Mouse (Mus musculus): ENCODE data around the gene Epb41.
A peak's percentile ranks its signal among the peaks of the same experiment; 100 is the strongest.

Gene Epb41

GRCm38 (mm10) chr4:132008191-132008590, 66.9 kb downstream of the Epb41 start:
- no peak for DNase-seq (ENCODE audit: low read depth)

- no peak for DNase-seq (ENCODE audit: low read depth)
Measured at GRCm38 (mm10) chr4:132007123-132007522, 68.0 kb downstream of the Epb41 start.

GRCm38 (mm10) chr4:131998641-131999040, 76.5 kb downstream of the Epb41 start:
- DNase-seq (ENCODE audit: low read depth), result no peak

DNA sequence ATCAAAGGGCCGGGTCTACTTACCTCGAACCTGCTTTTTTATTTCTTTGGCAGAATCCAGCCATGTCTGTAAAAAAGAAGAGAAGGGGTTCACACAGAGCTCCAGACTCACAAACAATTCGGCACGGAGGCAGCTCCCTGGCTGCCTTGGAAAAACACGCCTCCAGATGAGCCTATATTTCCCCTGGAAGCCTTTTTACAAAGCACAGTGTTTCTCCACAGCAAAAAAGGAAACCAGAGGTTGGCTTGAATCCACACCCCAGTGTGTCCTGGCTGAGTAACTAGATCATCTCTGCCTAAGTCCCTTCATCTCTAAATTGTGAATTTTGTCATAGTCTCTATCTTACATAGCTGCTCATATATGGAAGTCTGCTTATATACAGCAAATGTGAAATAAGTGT, 77.6 kb downstream of the Epb41 start:
- DNase-seq (ENCODE audit: low read depth), result peak; percentile 2

DNA sequence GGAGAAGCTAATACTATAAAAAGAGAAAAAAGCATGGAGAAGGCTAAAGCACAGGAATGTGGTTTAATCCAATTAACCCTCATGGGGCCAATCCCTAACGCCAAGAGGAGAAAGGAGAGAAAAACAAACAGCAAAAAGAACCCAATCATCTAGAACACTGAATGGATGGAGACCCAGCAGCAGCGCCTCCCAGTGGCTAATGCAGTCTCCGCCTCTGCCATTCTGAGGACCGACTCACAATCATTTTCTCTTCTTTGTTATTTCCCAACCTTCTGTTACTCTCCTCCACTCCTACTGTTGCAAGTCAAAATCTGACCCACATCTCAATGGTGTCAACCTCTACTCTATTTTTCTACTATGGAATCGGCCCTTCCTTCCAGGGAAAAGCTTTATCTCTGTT, 78.1 kb downstream of the Epb41 start:
- DNase-seq (ENCODE audit: low read depth), result no peak

- DNase-seq (ENCODE audit: low read depth), result no peak
Measured at GRCm38 (mm10) chr4:131993792-131994191, 81.3 kb downstream of the Epb41 start.

DNA sequence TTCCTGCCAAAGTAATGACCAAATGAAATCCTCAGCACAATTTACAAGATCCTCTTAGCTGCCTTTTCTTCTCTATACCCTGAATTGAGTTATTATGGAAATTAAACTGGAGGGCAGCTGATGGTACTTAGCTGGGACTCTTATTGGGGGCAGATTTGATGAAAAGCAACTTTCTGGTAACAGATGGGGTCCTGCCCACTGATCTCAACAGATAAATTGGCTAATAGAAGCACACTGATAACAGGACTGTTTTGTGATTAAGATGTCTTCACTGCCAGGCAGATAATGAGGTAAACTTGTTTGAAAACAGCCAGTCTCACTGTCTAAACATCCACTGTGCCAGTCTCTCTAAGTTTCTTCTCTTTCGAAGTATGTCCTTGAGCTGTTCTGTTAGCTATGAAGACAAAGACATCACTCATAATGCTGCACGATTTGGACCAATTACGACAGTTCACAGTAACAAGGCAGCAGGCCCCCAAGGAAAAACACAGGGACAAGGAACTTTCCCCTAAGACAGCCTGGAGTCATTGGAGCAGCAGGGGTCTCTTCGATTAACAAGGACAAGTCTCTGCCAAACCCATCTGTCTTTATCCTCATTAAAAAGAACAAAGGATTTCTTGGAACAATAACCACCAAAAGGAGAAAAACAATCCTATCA, 92.1 kb downstream of the Epb41 start:
- DNase-seq (ENCODE audit: low read depth), result no peak

- DNase-seq (ENCODE audit: low read depth), result no peak
Measured at GRCm38 (mm10) chr4:131981755-131982154, 93.4 kb downstream of the Epb41 start.

DNA sequence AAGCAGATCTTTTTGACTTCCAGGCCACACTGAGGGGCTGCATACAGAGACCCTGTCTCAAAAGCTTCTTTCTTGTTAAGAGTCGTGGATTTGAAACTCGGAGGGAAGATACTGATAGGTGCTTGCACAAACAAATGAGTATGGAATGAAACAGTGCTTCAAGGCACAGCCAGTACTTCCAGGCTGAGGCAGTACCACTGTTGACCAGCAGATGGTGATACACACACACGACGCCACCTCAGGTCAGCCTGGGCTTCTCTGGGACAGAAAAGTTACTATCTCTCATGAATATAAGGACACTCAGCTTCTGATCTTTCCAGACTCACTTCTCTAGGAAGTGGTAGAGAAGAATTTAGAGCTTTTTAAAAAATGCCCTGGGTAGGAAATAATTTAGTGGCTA, 97.9 kb downstream of the Epb41 start:
- DNase-seq (ENCODE audit: low read depth), result peak; percentile 84

DNA sequence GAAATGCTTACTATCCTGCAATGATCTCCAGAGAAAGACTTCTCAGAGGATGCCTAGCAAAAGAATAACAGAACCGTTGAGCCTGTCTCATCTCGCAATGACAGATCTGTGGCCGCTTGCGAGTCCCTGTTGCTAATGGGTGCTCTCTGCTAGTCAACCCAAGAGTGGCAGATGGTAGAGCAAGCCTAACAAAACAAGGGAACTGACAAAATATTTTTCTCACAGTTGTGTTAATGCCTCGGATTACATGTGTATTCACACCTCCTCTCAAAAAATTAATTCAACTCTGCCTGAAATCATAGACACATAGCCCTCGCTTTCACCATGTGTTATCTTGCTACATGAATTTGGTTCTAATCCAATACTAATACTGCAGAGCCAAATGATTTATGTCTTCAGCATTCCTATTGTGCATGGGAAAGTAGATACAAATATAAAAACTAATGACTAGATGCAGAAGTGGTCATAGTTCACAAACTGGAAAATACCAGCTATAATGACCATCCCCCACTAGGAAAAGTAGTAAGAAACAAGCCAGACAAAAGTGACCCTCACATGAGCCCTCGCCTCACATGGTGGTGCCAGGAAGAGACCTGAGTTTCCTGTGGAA, 104.8 kb downstream of the Epb41 start:
- DNase-seq (ENCODE audit: low read depth), result no peak

GRCm38 (mm10) chr4:131968873-131969272, 106.2 kb downstream of the Epb41 start:
- peak; percentile 28 for DNase-seq (ENCODE audit: low read depth)

DNA sequence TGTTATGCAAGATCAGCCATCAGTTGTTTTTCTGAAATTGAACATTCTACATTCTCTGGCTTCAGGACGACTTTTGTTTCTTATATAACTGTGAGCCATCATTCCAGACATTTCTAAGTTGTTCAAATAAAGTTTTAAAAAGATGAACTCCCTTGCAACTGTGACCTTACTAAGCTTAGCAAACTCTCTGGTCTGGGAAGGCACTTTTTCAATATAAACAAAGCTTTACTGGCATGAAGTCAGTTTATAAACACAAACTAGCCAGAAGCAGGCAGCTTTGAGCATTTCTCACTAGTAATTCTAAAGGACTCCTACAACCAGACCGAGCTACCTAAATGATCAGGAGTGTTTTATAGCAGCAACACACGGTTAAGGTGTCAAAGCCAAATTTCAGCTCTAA, 118.0 kb downstream of the Epb41 start:
- no peak for DNase-seq (ENCODE audit: low read depth)

GRCm38 (mm10) chr4:131950657-131951056, 124.5 kb downstream of the Epb41 start:
- DNase-seq (ENCODE audit: low read depth), result no peak

- no peak for DNase-seq (ENCODE audit: low read depth)
Measured at GRCm38 (mm10) chr4:131949903-131950302, 125.2 kb downstream of the Epb41 start.

GRCm38 (mm10) chr4:131947848-131948247, 127.3 kb downstream of the Epb41 start:
- no peak for DNase-seq (ENCODE audit: low read depth)

GRCm38 (mm10) chr4:131940846-131941245, 134.3 kb downstream of the Epb41 start:
- no peak for DNase-seq (ENCODE audit: low read depth)

- DNase-seq (ENCODE audit: low read depth), result no peak
Measured at GRCm38 (mm10) chr4:131939459-131939858, 135.7 kb downstream of the Epb41 start.

GRCm38 (mm10) chr4:131929146-131929545, 146.0 kb downstream of the Epb41 start:
- no peak for DNase-seq (ENCODE audit: low read depth)

GRCm38 (mm10) chr4:131924096-131924810, 150.9 kb downstream of the Epb41 start:
- no peak for DNase-seq (ENCODE audit: low read depth)

GRCm38 (mm10) chr4:131922404-131922803, 152.7 kb downstream of the Epb41 start:
- no peak for DNase-seq (ENCODE audit: low read depth)

DNA sequence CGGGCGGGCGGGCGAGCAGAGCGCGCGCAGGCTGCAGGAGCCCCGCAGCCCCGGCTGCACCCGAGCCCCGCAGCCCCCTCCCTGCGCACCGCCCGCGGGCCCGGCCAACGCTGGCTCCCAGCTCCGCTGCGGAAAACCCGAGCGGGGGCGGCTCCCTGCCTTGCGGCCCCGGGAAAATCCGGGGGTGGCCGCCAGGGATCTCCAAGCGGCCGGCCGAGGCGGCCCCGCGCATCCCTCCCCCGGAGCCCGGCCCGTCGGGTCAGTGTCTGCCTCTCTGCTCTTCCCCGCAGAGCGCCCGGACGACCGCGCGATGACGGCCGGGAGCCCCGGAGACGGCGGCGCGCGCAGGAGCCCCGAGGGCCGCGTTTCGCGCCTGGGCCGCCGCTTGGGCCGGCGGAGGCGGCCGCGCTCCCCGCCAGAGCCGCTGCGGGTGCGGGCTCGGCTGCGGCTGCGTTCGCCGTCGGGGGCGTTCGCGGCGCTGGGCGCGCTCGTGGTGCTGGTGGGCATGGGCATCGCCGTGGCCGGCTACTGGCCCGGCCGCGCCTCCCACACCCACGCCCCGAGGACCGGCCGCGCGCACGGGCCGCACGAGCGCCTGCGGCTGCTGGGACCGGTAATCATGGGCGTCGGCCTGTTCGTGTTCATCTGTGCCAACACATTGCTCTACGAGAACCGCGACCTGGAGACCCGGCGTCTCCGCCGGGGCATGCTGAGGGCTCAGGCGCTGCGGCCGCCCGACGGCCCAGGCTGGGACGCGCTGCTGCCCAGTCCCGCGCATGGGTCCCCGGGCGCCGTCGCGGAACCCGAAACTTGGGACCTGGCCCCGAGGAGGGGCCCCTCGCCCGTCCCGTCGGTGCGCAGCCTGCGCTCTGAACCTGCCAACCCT, 153.4 kb downstream of the Epb41 start, which contains the start of gene Tmem200b:
Tmem200b (plus strand) TSS at position 311 of the 886 bp plus-strand sequence.
- no peak for DNase-seq (ENCODE audit: low read depth)
